Comparison of ENCODE assay signal across 25 mouse cellular contexts in the genomic region with DNA sequence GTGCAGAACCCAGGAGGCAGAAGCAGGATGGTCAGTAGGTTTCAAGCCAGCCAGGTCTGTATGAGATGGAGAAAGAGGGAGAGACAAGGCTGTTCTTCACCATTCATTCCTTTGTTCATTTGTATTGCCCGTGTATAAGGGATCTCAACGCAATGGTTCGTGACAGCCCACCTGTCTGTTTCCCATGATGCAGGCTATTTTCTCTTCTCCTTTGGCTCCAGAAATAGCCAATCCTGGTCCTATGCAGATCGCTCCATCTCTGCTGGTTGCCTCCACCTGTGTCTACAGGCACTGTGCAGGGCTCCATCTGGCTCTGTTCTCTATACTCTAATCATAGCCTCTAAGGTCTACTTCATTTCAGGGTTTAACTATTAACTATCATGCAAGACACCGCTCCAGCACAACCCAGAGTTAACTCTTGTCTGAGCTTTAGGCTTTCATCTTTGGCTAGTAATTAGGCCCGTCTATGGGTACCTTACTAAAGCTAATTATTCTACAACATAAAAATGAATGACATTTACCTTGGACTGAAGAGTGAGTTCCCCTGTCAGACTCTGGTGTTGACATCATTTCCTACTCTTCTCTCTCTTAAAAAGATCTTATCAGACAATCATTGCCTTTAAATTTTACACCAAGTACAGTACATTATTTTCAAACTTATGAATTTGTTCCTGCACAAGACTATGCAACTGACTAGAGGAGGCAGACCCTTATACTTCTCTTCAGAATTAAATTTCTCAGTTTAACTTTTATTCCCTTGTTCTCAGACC. TPM values are rescaled to one million over a fixed set of nuclear protein-coding genes. Genes with fewer than 3 reads are reported as not detected.
A peak's percentile ranks its signal among the peaks of the same experiment; 100 is the strongest.
DNase-seq lines count a peak whose midpoint lies in the region; ATAC-seq lines count a peak whose summit lies in the region.
"Had no signal": no experiment of that assay in that cellular context is flagged by ENCODE, and none has a peak within 500 bp of the region (broad histone marks: within the 10 kb centered on the region; RNA-seq: fewer than 3 reads in every experiment).

No protein-coding gene starts in this region.

- no peaks in the 10 kb centered on the region for H3K27me3 ChIP-seq in hindbrain, embryonic 16.5 days (replicated peaks; ENCODE audit: control insufficient read depth, insufficient read depth, low read length)
- no peaks in the 10 kb centered on the region for H3K27me3 ChIP-seq in hindbrain, embryonic 12.5 days
- H3K27me3 ChIP-seq: embryonic facial prominence, embryonic 13.5 days; forebrain, embryonic 13.5 days; heart, embryonic 15.5 days; limb, embryonic 15.5 days; liver, embryonic 15.5 days had no signal

- no peaks in the 10 kb centered on the region; the same call in 1 of the 2 replicates for H3K4me1 ChIP-seq in hindbrain, embryonic 16.5 days (ENCODE audit: control insufficient read depth, insufficient read depth, low read depth, low read length)
- peaks cover 18% of the 10 kb centered on the region for H3K4me1 ChIP-seq in hindbrain, embryonic 12.5 days

- no peak overlapping the region for H3K4me3 ChIP-seq in hindbrain, embryonic 16.5 days (ENCODE audit: low read length)
- no peak overlapping the region for H3K4me3 ChIP-seq in hindbrain, embryonic 12.5 days
- H3K4me3 ChIP-seq: embryonic facial prominence, embryonic 13.5 days; erythroblast, embryonic 14.5 days; forebrain, embryonic 13.5 days; heart, embryonic 15.5 days; left cerebral cortex, adult 2 months; limb, embryonic 15.5 days; liver, embryonic 15.5 days; midbrain, embryonic 10.5 days had no signal

- DNase-seq in cerebellum, adult 11 months, result peak; percentile 35
- DNase-seq in cerebellum, adult 9-11 months, result peak; percentile 66
- DNase-seq in induced T-regulatory cell, adult 2 months (ENCODE audit: low read depth), result peak; percentile 52
- no peak for DNase-seq in adrenal gland, postnatal 4 days (ENCODE audit: low spot score in 2 of 2)
- DNase-seq in urinary bladder, adult 2 months (ENCODE audit: low spot score), result no peak
- DNase-seq: embryo, embryonic 11 days; gastrocnemius, postnatal 36 days; heart, postnatal 36 days; kidney, adult 11 months; layer of hippocampus, adult 9-11 months; left cerebral cortex, postnatal 4 days had no signal

- 69% methylated on average over 6 of the region's 6 CpGs for WGBS in hindbrain, embryonic 16.5 days
- 84% methylated on average over 6 of the region's 6 CpGs for WGBS in hindbrain, embryonic 12.5 days

- H3K27ac ChIP-seq in hindbrain, embryonic 16.5 days (ENCODE audit: low read depth, low read length), result no peak overlapping the region
- H3K27ac ChIP-seq in hindbrain, embryonic 12.5 days, result no peak overlapping the region
- H3K27ac ChIP-seq: embryonic facial prominence, embryonic 13.5 days; forebrain, embryonic 13.5 days; heart, embryonic 15.5 days; hindbrain, embryonic 14.5 days; left cerebral cortex, adult 2 months; limb, embryonic 15.5 days; liver, embryonic 15.5 days; macrophage; midbrain, embryonic 10.5 days had no signal

- H3K9me3 ChIP-seq in hindbrain, embryonic 16.5 days (ENCODE audit: control insufficient read depth, low read length), result no peaks in the 10 kb centered on the region
- no peaks in the 10 kb centered on the region for H3K9me3 ChIP-seq in hindbrain, embryonic 12.5 days (replicated peaks)
- H3K9me3 ChIP-seq: embryonic facial prominence, embryonic 13.5 days; forebrain, embryonic 13.5 days; heart, embryonic 15.5 days; limb, embryonic 15.5 days; liver, embryonic 15.5 days; midbrain, embryonic 10.5 days had no signal

- 0 out of 2 replicates have a peak, but pooled peaks have one; percentile 6 for ATAC-seq in hindbrain, embryonic 16.5 days
- no peak for ATAC-seq in hindbrain, embryonic 12.5 days (ENCODE audit: low FRiP score)
- no peak for ATAC-seq in monocyte, adult 5-6 weeks (replicated peaks; ENCODE audit: insufficient number of reproducible peaks, low FRiP score, low TSS enrichment, poor library complexity, severe bottlenecking)
- ATAC-seq: forebrain, embryonic 13.5 days; midbrain, embryonic 16.5 days had no signal

- no peak overlapping the region for H3K4me2 ChIP-seq in hindbrain, embryonic 16.5 days (ENCODE audit: low read length)
- H3K4me2 ChIP-seq in hindbrain, embryonic 12.5 days (replicated peaks), result no peak overlapping the region
- H3K4me2 ChIP-seq: embryonic facial prominence, embryonic 13.5 days; forebrain, embryonic 13.5 days; heart, embryonic 15.5 days; hindbrain, embryonic 14.5 days; limb, embryonic 15.5 days; liver, embryonic 15.5 days had no signal

- H3K9ac ChIP-seq in hindbrain, embryonic 16.5 days (ENCODE audit: low read depth, low read length), result no peak overlapping the region
- no peak overlapping the region for H3K9ac ChIP-seq in hindbrain, embryonic 12.5 days
- H3K9ac ChIP-seq: embryonic facial prominence, embryonic 13.5 days; forebrain, embryonic 13.5 days; heart, embryonic 15.5 days; hindbrain, embryonic 14.5 days; limb, embryonic 15.5 days; liver, embryonic 15.5 days had no signal

- H3K36me3 ChIP-seq in hindbrain, embryonic 16.5 days (ENCODE audit: control insufficient read depth, insufficient read depth, low read length), result 0 out of 2 replicates have a peak, but pooled peaks cover 3% of the 10 kb centered on the region
- peaks cover 48% of the 10 kb centered on the region for H3K36me3 ChIP-seq in hindbrain, embryonic 12.5 days

RNA-seq across cellular contexts. Expression of gene Pigv, which starts 39.0 kb away (rescaled TPM):
- polyA plus RNA-seq in hindbrain, embryonic 16.5 days (2015; fragmentation: Nextera tagmentation; extraction: Ambion mirVana), result 14.1 and 15.9 TPM in 2 replicates
- 16.6 and 18.6 TPM in 2 replicates for polyA plus RNA-seq in hindbrain, embryonic 12.5 days (2016; fragmentation: Nextera tagmentation; extraction: Ambion mirVana)
- 3.5 to 16.0 TPM (median 5.7 TPM) in 3 replicates for total RNA-seq in monocyte, adult 5-6 weeks (2017)
- 10 to 100 TPM; 19.8 to 20.2 TPM for total RNA-seq in adrenal gland, postnatal 4 days (2021)
- polyA plus RNA-seq in urinary bladder, adult 2 months (2012; rRNA removed), result 17.1 and 19.4 TPM in 2 replicates

RNA-seq across cellular contexts. Expression of gene Arid1a, which starts 45.1 kb away (rescaled TPM):
- 24.2 and 25.2 TPM in 2 replicates for polyA plus RNA-seq in hindbrain, embryonic 16.5 days (2015; fragmentation: Nextera tagmentation; extraction: Ambion mirVana)
- polyA plus RNA-seq in hindbrain, embryonic 12.5 days (2016; fragmentation: Nextera tagmentation; extraction: Ambion mirVana), result 41.9 and 44.3 TPM in 2 replicates
- total RNA-seq in monocyte, adult 5-6 weeks (2017), result 30.6 to 80.8 TPM (median 34.0 TPM) in 3 replicates
- total RNA-seq in adrenal gland, postnatal 4 days (2021), result 10 to 100 TPM; 77.3 to 89.1 TPM
- 26.3 and 41.5 TPM in 2 replicates for polyA plus RNA-seq in urinary bladder, adult 2 months (2012; rRNA removed)

Comparison
In these comparisons a context has a peak if more than half of its experiments do, and no peak if none do; other contexts are left out.
1. DNase-seq: peak in cerebellum, adult 11 months (single experiment), cerebellum, adult 9-11 months (single experiment) and induced T-regulatory cell, adult 2 months (single experiment); none in adrenal gland, postnatal 4 days (0 of 2) and urinary bladder, adult 2 months (single experiment).